Mouse (Mus musculus) fibroblast of lung, adult 2 months (primary cell): ENCODE results near the gene Slc24a1.

Experiments used
- DNase-seq: peaks from one replicate; pipeline ENCODE4 v3.0.0-alpha.2; 2011; ENCODE audit warnings: low read depth

Slc24a1 gene

DNA sequence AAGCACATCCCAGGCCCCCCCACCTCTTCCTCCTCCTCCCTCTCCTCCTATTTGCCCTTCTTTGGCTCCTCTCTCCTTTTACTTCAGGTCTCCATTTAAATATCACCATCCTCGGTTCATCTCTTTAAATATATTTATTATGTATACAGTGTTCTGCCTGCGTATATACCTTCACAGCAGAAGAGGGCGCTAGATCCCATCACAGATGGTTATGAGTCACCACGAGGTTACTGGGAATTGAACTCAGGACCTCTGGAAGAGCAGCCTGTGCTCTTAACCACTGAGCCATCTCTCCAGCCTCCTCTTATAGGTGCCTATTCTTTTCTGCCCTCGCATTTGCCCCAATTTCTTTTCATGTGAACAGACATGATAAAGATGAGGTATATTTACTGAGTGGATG, 13.9 kb downstream of the Slc24a1 start:
- DNase-seq, result no peak

DNA sequence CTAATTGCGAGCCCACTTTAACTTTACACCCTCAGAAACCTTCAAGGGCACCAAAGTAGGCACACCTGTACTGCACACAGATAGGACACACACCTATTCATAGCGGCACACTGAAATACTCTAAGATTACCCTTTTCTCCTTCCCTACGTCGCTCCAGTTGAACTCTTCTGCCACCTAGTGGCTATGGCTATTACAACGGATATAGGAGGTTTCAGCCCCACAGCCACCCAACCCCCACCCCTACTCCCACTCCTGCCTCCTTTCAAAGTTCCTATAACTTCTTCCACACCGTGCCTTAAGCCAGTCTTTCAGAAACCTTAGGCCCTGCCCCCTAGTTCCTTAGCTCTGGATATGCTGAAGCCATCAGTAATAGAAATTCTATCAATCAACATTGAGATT, 14.9 kb downstream of the Slc24a1 start:
- no peak for DNase-seq

DNA sequence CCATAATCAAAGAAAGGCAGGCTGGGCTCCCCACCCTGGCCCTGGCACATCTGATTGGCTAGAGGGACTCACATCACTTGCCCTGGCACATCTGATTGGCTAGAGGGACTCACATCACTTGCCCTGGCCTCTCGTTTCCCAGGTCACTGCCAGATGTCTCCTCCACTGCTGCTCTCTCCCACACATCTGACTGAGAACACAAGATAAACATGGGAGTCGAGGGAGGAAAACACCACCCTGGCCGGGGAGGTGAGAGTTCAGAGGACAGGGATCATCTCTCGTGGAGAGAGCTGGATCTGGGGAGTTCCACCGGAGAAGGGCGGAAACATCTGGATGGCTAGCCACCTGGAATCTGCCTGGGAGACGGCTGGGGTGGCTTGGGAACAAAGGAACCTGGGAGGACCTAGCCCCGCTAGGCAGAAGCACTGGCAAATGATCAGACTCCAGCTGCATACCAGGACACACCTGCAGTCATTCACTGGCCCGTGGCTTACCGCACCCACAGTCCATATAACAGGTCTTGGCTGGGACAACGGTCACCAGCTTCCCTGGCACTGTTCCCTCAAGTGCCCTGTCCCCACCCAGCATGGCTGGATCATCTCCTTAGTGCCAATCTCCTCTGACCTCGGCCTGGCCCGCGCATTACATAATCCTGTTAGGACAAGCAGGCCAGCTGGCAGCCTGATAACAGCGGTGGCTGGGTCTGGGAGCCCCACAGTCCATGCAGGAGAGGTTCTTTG, 17.2 kb downstream of the Slc24a1 start:
- no peak for DNase-seq

DNA sequence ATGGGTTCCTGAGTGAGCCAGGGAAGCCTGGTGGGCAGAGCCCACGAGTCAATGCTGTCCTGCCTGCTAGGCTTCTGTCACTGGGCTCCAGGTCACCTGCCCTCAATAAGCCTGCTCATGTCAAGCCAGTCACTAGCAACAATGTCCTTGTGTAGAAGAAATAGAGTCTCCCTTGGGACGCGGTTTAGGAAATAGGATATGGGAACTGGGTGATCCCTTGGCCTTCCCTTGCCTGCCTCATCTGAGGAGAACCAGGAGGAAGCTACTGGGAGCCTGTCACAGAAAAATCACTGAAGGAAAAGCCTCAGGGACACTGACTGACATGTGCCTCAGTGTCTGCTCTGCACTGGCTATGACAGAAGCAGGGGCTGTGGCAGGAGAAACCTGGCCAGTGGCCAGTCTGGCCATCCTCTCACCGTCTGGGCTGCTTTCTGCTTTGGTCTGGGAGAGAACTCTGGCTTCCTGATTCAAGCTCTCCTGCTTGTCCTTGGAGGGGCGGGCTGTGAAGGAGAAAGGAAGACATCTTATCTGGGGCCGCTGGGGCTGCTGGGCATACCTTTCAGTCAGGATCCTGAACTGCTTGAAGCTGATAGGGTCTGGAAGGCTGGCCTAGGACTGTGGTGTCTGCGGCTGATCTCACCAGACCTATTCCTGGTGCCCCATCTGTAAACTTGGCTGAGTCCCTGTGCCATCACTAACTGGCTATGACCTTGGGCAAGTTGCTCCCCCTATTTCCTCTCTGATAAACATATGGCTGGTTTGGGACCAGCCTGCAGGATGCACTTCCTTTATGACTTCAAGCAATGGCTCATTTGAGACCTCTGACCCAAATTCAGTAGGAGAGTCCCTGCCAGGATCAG, 19.4 kb downstream of the Slc24a1 start:
- DNase-seq, result no peak

DNA sequence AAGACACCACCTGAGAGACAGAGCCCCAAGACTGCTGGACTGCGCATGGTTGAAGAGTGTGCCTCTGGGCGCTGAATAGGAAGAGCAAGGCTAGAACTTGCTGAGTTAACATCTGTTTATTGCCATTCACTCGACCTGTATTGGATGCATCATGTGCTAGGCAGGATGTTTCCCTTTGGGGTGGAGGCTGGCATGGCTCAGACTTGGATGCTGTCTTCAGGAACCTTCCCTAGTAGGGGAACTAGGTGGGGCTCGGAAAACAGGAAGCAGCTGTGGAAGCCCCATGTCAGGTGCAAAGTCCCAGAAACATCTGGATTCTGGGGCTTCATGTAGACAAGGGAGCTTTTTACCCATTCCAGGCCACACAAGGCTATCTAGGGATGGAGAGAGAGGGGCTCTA, 21.2 kb downstream of the Slc24a1 start:
- no peak for DNase-seq

DNA sequence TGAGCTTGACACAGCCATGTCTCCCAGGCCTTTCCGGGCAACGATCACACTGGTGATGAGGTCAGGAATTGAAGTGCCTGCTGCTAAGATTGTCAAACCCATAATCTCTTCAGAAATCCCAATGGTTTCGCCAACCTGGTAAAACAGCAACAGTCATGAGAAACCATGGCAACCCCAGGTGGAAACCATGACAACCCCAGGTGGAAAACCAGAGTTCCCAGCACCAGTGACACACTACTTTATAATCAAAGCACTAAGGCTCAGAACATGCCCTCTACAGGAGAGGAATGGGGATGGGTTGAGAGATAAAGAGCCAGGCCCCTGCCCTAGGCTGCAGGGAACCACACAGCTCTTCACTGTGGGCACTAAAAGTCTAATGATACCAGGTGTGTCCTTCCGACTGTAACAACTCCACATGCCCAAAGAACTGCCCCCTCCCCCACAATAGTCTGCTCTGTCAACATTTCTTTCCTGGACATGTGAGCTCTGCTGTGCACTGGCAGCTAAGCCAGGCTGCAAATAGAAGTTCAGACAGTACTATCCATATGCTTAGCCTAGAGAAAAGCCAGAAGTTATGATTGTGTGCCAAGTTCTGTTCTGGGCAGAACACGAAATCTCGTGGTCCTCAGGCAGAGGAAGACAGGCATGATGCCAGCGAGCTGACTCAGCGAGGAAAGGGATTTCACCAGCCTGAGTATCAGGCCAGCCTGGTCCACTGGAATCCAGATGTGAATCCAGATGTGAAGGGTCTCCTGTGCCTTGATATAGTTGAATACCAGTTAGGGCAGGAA, 25.0 kb downstream of the Slc24a1 start:
- peak; percentile 83 for DNase-seq

DNA sequence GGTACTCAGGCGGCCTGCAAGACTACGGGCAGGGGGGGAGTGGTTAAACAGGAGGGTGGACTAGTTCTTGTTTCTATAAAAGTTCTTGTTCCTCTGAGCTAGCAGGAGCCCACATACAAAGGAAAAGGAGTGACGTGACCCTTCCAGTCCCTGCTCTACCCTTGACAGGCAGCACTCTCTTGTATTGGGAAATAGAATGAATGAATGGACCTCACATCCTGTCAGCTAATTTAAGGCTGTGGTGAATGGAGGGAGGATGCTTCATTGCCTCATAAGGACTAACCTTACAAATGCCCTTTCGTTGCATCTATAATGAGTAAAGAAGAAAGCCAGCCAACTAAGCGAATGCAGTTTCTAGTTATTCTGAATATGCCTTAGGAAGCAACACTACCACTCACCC, 25.6 kb downstream of the Slc24a1 start:
- no peak for DNase-seq

DNA sequence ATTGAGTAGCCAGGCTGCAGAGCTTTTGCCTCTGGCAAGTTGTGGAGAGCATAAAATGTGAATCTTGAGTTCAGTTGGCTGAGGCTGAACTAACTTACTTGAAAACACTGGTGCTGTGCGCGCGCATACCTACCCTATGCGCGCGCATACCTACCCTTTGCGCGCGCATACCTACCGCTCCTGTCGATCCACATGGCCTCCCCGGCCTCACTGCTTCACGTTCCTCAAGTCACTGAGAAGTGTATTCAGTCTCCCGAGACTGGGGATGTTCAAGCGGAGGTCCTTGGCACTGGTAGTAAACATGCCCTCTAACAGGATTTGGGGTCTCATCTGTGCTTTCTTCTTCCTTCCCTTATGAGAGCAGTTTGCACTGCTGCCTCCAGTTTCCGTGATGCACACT, 32.8 kb downstream of the Slc24a1 start:
- no peak for DNase-seq

DNA sequence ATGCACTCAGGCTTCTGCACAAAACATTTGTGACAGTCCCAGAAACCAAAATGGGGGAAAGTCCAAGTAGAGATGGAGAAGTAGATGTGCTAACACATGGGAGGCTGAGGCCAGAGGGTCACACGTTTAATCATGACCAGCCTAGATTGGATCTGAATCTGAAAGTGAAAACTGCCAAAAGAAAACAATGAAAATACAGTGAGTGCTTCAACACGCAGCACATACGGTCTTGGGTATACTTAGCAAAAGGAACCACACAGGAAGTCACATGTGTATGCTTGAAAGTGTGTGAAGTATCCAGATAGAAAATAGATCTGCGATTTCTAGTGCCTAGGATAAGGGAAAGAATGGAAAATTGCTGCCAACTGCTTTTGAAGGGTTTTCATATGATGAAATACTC, 36.8 kb downstream of the Slc24a1 start:
- DNase-seq, result no peak

DNA sequence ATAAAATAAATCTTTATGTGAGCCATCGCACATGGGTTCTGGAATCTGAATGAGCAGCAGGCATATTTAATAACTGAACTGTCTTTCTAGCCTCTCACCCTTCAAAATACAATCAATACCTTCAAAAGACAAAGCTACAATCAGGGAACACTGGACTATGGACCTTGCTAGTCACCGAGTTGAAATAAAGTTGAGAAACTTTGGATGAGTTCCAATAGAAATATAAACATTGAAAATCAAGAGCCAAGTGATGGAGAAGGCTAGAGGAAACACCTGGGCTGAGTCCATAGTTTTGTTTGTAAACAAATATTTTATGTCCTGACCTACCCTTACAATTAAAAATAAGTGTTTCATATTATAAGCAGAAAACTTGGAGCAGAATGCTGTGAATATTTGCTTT, 37.4 kb downstream of the Slc24a1 start:
- DNase-seq, result no peak

DNA sequence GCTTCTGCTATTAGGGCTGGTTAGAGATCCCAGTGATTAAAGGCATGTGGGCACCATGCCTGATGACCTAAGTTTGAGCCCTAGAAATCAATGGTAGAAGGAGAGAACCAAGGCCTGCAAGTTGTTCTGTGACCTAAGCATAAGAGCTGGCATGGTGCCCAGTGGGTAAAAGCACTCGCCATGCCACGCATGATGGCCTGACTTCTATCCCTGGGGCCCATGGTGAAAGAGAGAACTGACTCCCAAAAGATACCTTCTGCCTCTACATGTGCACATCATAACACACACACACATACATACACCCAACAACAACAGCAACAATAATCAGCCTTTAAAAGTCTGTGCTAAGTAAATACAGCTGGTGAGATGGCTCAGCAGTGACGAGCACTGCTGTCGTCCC, 38.0 kb downstream of the Slc24a1 start:
- DNase-seq, result no peak

DNA sequence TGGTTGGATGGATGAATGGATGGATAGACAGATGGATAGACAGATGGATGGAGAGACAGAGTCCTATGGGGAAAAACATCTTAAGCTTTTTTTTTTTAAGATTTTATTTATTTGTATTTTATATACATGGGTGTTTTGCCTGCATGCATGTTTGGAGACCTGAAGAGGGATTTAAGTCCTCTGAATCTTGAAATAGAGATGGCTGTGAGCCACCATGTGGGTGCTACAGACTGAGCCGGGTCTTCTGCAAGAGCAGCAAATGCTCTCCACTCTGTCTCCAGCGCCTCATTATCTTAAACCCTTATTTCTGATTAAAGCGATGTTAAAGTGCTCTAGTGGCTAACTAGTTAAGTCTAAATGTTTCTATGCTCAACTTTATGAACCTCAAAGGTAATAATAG, 44.0 kb downstream of the Slc24a1 start:
- no peak for DNase-seq

DNA sequence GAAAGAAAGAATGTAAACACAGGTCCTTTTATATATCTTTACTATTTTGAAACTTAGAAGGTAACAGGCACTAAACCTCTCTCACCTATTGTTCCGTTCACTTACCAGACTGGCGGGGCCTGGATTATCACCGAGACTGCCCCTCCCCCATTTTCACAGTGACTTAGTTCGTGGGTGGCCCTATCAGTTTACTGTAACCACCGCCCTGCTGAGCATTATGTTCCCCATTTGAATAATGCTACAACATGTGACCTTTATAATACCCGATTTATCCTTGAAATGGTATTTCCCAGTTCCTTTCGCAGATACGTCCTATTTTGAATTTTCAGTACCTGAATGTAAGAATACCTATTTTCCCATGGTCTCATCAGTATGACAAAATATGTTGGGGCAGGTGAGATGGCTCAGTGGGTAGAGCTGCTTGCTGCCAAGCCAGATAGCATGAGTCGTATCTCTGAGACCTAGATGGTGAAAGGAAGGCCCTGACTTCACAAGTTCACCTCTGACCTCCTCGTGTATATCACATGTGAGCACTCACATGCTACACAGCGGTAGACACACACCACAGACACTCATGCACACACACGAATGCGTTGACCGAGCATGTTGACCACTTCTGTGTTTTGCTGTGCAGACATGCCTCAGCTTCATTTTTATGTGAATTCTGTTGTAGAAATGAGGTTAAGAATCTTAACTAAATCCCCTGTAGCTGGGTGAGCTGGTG, 46.3 kb downstream of the Slc24a1 start:
- DNase-seq, result no peak

DNA sequence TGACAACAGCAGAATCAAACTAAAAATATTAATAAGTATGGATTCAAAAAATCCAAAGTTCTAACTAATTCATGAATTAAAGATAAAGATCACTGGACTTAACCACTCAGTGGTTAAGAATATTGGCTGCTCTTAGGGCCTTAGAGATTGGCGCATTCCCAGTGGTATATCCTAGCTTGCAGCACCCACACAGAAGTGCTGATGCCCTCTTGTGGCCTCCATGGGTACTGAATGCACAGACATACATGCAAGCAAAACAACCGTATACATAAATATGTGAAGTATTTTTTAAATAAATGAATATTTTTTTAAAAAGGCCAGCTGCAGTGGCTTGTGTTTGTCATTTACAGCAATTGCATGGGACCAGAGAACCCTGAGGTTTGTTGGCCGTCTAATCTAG, 48.0 kb downstream of the Slc24a1 start:
- DNase-seq, result peak; percentile 52

DNA sequence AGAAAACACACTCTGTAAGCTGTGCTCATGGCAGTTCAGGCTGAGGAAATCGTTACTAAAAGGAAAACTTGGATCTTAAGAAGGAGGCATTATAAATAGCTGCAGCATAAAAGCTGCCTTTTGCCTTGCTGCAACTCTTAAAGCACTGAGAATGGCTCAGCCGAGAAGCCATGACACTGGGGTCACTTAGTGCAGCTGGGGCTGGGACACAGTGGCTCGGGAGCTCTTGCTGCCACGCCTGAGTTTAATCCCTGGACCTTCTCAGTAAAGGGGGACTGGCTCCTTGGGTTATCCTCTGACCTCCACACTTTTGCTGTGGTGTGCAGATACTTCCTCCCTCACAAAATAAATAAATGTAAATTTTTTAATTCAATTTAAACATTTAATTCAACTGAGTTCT, 48.5 kb downstream of the Slc24a1 start:
- DNase-seq, result no peak

DNA sequence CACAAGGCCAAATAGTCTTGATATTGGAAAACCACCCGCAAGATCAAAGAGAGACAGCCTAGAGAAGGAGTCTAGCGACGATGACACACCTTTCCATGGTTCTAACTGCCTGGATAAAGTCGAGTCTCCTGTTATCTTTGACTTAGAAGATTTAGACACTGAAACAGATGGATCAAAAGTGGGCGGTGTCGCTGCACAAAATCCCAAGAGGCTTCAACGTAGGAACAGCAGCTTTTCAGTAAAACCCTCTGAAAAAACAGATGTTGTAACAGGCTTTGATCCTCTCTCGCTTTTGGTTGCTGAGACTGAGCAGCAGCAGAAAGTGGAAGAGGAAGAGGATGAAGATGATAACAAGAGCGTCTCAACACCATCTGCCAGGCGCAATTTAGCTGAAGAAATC, 54.8 kb downstream of the Slc24a1 start:
- no peak for DNase-seq

DNA sequence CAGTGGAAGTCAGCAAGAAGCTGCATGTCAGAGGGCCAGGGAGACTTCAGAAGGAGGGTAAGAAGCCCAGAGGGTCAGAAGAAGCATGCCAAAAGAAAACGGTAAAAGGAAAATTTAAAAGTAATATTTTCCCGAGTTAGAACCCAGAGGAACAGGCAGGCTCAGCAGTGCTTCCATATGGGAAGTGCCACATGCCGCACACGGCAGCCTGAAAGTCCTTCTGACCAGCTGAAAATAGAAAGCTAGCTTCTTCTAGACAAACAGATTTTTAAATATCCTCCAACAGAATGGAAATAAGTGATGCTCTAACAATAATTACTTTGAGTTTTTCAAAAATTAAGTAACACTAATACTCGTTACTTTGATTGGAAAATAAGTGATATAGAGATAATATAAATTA, 65.4 kb downstream of the Slc24a1 start:
- DNase-seq, result no peak
